Mouse (Mus musculus): ENCODE results near the gene Zc3h12c. TPM values are rescaled to one million over a fixed set of nuclear protein-coding genes. Genes with fewer than 3 reads are reported as not detected.

Gene Zc3h12c
- polyA plus RNA-seq, 1 experiment from 2014 or later: 2.7 TPM

DNA sequence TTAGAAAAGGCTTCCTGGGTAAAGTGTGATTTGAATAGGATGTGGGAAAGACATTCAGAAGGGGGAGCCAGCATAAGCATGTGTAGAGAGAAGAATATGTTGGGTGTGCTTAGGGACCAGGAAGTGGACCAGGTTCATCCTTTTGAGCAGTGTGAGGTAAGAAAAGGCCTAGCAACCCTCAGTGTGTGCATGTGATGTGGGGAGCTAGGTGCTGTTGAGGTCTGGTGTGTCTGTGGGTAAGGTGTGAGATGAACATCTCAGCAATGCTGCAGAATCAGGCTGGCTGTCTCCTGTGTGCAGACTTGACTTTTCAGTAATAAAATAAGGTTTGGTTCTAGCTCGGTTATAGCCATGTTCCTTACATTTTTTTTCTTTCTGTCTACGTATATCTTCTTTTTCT is 98.3 kb downstream of the Zc3h12c start:
- Histone ChIP-seq H3K9me3 (no peaks in the 10 kb centered on the region), H3K4me2 (no peak overlapping the region), H3K27ac (no peak overlapping the region), H3K36me3 (peaks cover 72% of the 10 kb centered on the region), H3K4me1 (no peaks in the 10 kb centered on the region), H3K4me3 (no peak overlapping the region), H3K9ac (no peak overlapping the region), H3K27me3 (no peaks in the 10 kb centered on the region)
- ATAC-seq (ENCODE audit: insufficient number of reproducible peaks, insufficient read depth, low FRiP score, low TSS enrichment, low read depth): no peak
- 91% methylated on average over 2 of the region's 2 CpGs for WGBS

Small RNAs within 50 kb of the gene (microRNA-seq; reads per million reads assigned to microRNA genes)
- gene Gm27686: not detected
- not detected for gene Mir6244

Other genes starting within 250 kb of the Zc3h12c start
- gene Fdx1, start 205.0 kb downstream of the Zc3h12c start, polyA plus RNA-seq (2015; fragmentation: Nextera tagmentation; extraction: Ambion mirVana): 56.5 and 66.5 TPM in 2 replicates
- gene Rdx, start 121.4 kb downstream of the Zc3h12c start, polyA plus RNA-seq (2015; fragmentation: Nextera tagmentation; extraction: Ambion mirVana): 144 and 157 TPM in 2 replicates

All from embryonic facial prominence, embryonic 13.5 days (tissue).